ENCODE assay signal across 8 mouse cellular contexts in the genomic region with DNA sequence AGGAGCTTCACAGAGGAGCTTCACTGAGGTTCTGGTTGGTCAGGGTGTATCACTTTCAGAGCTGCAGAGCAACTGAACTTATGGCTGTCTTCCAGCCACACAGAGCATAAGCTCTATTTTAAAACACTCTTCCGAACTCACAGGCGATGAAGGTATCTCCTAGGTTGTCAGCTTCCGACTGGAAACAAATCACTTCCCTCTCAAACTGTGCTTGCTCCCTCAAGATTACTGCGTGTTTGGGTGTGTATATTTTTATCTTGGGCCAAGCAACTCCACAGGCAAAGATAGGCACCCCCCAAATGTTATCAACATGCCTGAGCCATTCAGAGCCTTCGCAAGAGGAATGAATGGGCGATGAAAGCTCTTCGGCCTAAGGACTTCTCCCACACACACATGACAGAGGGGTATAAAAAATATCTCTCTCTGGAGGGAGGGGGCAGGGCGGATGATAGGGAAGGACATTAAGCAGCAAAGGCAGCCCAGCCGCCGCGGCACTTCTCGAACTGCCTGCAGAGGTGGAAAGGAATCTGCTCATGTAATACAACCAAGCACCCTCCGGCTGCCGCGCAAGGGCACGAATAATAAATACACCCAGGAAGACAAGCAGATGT. TPM values are rescaled to one million over a fixed set of nuclear protein-coding genes. Genes with fewer than 3 reads are reported as not detected.
DNase-seq lines count a peak whose midpoint lies in the region; ATAC-seq and TF ChIP-seq lines count a peak whose summit lies in the region.

No protein-coding gene starts in this region.

- H3K4me3 ChIP-seq in embryonic facial prominence, embryonic 13.5 days: peak overlapping the region; percentile 86
- H3K4me3 ChIP-seq in heart, embryonic 12.5 days: peak overlapping the region; percentile 93
- peak overlapping the region; percentile 94 for H3K4me3 ChIP-seq in kidney, postnatal 0 days (replicated peaks; ENCODE audit: low read depth, low read length)
- peak overlapping the region; percentile 76 for H3K4me3 ChIP-seq in liver, embryonic 11.5 days (ENCODE audit: low read depth, low read length)
- H3K4me3 ChIP-seq in midbrain, postnatal 0 days (ENCODE audit: low read depth, low read length): peak overlapping the region; percentile 93

- peak overlapping the region; percentile 94 for H3K27ac ChIP-seq in embryonic facial prominence, embryonic 13.5 days
- H3K27ac ChIP-seq in heart, embryonic 12.5 days (ENCODE audit: poor library complexity, severe bottlenecking): peak overlapping the region; percentile 86
- H3K27ac ChIP-seq in kidney, postnatal 0 days: peak overlapping the region; percentile 79; the same call in 1 of the 2 replicates
- H3K27ac ChIP-seq in liver, embryonic 11.5 days (ENCODE audit: low read depth, low read length): no peak overlapping the region
- H3K27ac ChIP-seq in midbrain, postnatal 0 days (ENCODE audit: low read depth, low read length): peak overlapping the region; percentile 96

- H3K9me3 ChIP-seq in embryonic facial prominence, embryonic 13.5 days: no peaks in the 10 kb centered on the region
- H3K9me3 ChIP-seq in heart, embryonic 12.5 days (replicated peaks): no peaks in the 10 kb centered on the region
- H3K9me3 ChIP-seq in kidney, postnatal 0 days (replicated peaks; ENCODE audit: low read length): no peaks in the 10 kb centered on the region
- no peaks in the 10 kb centered on the region for H3K9me3 ChIP-seq in liver, embryonic 11.5 days (ENCODE audit: control insufficient read depth, low read length)
- H3K9me3 ChIP-seq in midbrain, postnatal 0 days (ENCODE audit: low read length): no peaks in the 10 kb centered on the region

- H3K4me1 ChIP-seq in embryonic facial prominence, embryonic 13.5 days: peaks cover 59% of the 10 kb centered on the region
- peaks cover 45% of the 10 kb centered on the region for H3K4me1 ChIP-seq in heart, embryonic 12.5 days (replicated peaks)
- H3K4me1 ChIP-seq in kidney, postnatal 0 days (replicated peaks; ENCODE audit: insufficient read depth, low read length): peaks cover 6% of the 10 kb centered on the region; the same call in 1 of the 2 replicates
- peaks cover 8% of the 10 kb centered on the region for H3K4me1 ChIP-seq in liver, embryonic 11.5 days (replicated peaks; ENCODE audit: control insufficient read depth, insufficient read depth, low read length)
- H3K4me1 ChIP-seq in midbrain, postnatal 0 days (ENCODE audit: insufficient read depth, low read length): peaks cover 26% of the 10 kb centered on the region

- no peaks in the 10 kb centered on the region for H3K27me3 ChIP-seq in embryonic facial prominence, embryonic 13.5 days
- no peaks in the 10 kb centered on the region for H3K27me3 ChIP-seq in heart, embryonic 12.5 days (replicated peaks)
- H3K27me3 ChIP-seq in kidney, postnatal 0 days (ENCODE audit: insufficient read depth, low read length): no peaks in the 10 kb centered on the region
- H3K27me3 ChIP-seq in liver, embryonic 11.5 days (replicated peaks; ENCODE audit: control insufficient read depth, insufficient read depth, low read length): peaks cover 53% of the 10 kb centered on the region
- no peaks in the 10 kb centered on the region for H3K27me3 ChIP-seq in midbrain, postnatal 0 days (ENCODE audit: insufficient read depth, low read length)

- 2% methylated on average over 16 of the region's 16 CpGs for WGBS in embryonic facial prominence, embryonic 13.5 days
- WGBS in heart, embryonic 12.5 days: under 1% methylated on average over 16 of the region's 16 CpGs
- WGBS in kidney, postnatal 0 days: 4% methylated on average over 16 of the region's 16 CpGs
- 3% methylated on average over 16 of the region's 16 CpGs for WGBS in liver, embryonic 11.5 days
- WGBS in midbrain, postnatal 0 days: under 1% methylated on average over 16 of the region's 16 CpGs

- H3K36me3 ChIP-seq in embryonic facial prominence, embryonic 13.5 days: no peaks in the 10 kb centered on the region
- no peaks in the 10 kb centered on the region for H3K36me3 ChIP-seq in heart, embryonic 12.5 days
- H3K36me3 ChIP-seq in kidney, postnatal 0 days (ENCODE audit: insufficient read depth, low read length): no peaks in the 10 kb centered on the region
- H3K36me3 ChIP-seq in liver, embryonic 11.5 days (ENCODE audit: control insufficient read depth, insufficient read depth, low read length): no peaks in the 10 kb centered on the region
- no peaks in the 10 kb centered on the region for H3K36me3 ChIP-seq in midbrain, postnatal 0 days (ENCODE audit: insufficient read depth, low read length)

- peak overlapping the region; percentile 93 for H3K9ac ChIP-seq in embryonic facial prominence, embryonic 13.5 days
- H3K9ac ChIP-seq in heart, embryonic 12.5 days: peak overlapping the region; percentile 97
- peak overlapping the region; percentile 83 for H3K9ac ChIP-seq in kidney, postnatal 0 days (ENCODE audit: low read depth, low read length)
- H3K9ac ChIP-seq in liver, embryonic 11.5 days (ENCODE audit: low read depth, low read length): peak overlapping the region; percentile 69; the same call in 1 of the 2 replicates
- H3K9ac ChIP-seq in midbrain, postnatal 0 days (replicated peaks; ENCODE audit: low read length, poor library complexity, severe bottlenecking): peak overlapping the region; percentile 94

- no peak for ATAC-seq in embryonic facial prominence, embryonic 13.5 days (ENCODE audit: insufficient number of reproducible peaks, insufficient read depth, low FRiP score, low TSS enrichment, low read depth)
- ATAC-seq in heart, embryonic 12.5 days (ENCODE audit: insufficient number of reproducible peaks, low FRiP score): peak; percentile 31; the same call in 1 of the 2 replicates
- no peak for ATAC-seq in kidney, postnatal 0 days (replicated peaks; ENCODE audit: low FRiP score, low read depth)
- ATAC-seq in liver, embryonic 11.5 days (replicated peaks; ENCODE audit: low FRiP score): peak; percentile 27; the same call in 1 of the 2 replicates
- ATAC-seq in midbrain, postnatal 0 days (ENCODE audit: low FRiP score): no peak

- no peak for TF ChIP-seq CTCF in kidney, postnatal 0 days (IDR thresholded peaks at IDR 0.05; ENCODE audit: low read depth)
- no peak for TF ChIP-seq CTCF in midbrain, postnatal 0 days (IDR thresholded peaks at IDR 0.05)

- DNase-seq in spleen, postnatal 36 days (ENCODE audit: low spot score in 2 of 2): peak; percentile 1 to 9
- no peak for DNase-seq in spleen, adult 18-20 months
- DNase-seq in kidney, postnatal 0 days (ENCODE audit: low spot score): peak; percentile 59
- peak; percentile 49 for DNase-seq in liver, embryonic 11.5 days (ENCODE audit: low spot score)
- DNase-seq in midbrain, postnatal 0 days (ENCODE audit: low spot score): peak; percentile 59
- peak; percentile 68 for DNase-seq in telencephalon, adult 2 months (ENCODE audit: low read depth, low spot score)

- H3K4me2 ChIP-seq in embryonic facial prominence, embryonic 13.5 days: peak overlapping the region; percentile 87
- H3K4me2 ChIP-seq in heart, embryonic 12.5 days: peak overlapping the region; percentile 87
- peak overlapping the region; percentile 78 for H3K4me2 ChIP-seq in kidney, postnatal 0 days (ENCODE audit: low read length)
- peak overlapping the region; percentile 75 for H3K4me2 ChIP-seq in liver, embryonic 11.5 days
- peak overlapping the region; percentile 85 for H3K4me2 ChIP-seq in midbrain, postnatal 0 days (ENCODE audit: low read depth, low read length, poor library complexity, severe bottlenecking)

RNA-seq across cellular contexts. Expression of a gene that starts 1.0 kb away (rescaled TPM):
- 38.9 and 45.4 TPM in 2 replicates for polyA plus RNA-seq in embryonic facial prominence, embryonic 13.5 days (2015; fragmentation: Nextera tagmentation; extraction: Ambion mirVana)
- 28.4 and 30.3 TPM in 2 replicates for polyA plus RNA-seq in heart, embryonic 12.5 days (2016; fragmentation: Nextera tagmentation; extraction: Ambion mirVana)
- 14.8 and 15.5 TPM in 2 replicates for polyA plus RNA-seq in kidney, postnatal 0 days (2015; fragmentation: Nextera tagmentation; extraction: Ambion mirVana)
- 8.7 and 8.9 TPM in 2 replicates for polyA plus RNA-seq in liver, embryonic 11.5 days (2014; fragmentation: Nextera tagmentation; extraction: Ambion mirVana)
- total RNA-seq in midbrain, postnatal 0 days (2014; rRNA removed): 24.0 and 34.2 TPM in 2 replicates
- polyA plus RNA-seq in midbrain, postnatal 0 days (2015; fragmentation: Nextera tagmentation; extraction: Ambion mirVana): 20.4 and 22.6 TPM in 2 replicates

Comparison
In these comparisons a context has a peak if more than half of its experiments do, and no peak if none do; other contexts are left out.
1. DNase-seq: peak in spleen, postnatal 36 days (2 of 2), kidney, postnatal 0 days (single experiment), liver, embryonic 11.5 days (single experiment), midbrain, postnatal 0 days (single experiment) and telencephalon, adult 2 months (single experiment); none in spleen, adult 18-20 months (0 of 2).
2. ATAC-seq: peak in heart, embryonic 12.5 days (single experiment) and liver, embryonic 11.5 days (single experiment); none in embryonic facial prominence, embryonic 13.5 days (single experiment), kidney, postnatal 0 days (single experiment) and midbrain, postnatal 0 days (single experiment).
3. Peak in every context shown above with its lines, with median percentiles within 50 percentile points of each other: H3K4me2 ChIP-seq, H3K4me3 ChIP-seq and H3K9ac ChIP-seq.